Mouse (Mus musculus): Measurements from ENCODE around the gene Wdr63.

Gene Wdr63

GRCm38 (mm10) chr3:146051277-146052007, 56.5 kb downstream of the Wdr63 start:
- no peak for DNase-seq

DNA sequence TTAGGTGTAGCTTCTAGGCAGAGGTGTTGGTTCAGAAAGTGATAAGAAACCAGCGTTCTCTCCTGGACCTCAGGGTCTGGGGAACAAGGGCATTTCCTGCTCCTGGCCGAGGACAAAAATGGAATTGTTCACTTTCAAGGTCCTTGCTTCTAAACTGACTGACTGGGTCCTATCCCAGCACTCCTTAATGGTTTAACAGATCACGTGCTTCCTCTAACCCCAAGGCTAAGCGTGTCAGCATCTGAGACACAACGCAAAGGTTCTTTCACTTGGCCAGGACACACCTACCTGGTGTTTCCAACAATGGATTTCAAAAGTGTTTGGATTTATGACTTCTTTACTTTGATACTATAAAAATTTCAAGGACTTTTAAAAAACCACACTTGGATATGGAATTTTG, 58.0 kb downstream of the Wdr63 start:
- DNase-seq = no peak

GRCm38 (mm10) chr3:146047704-146048207, 60.2 kb downstream of the Wdr63 start:
- DNase-seq = peak; percentile 54 to 66

GRCm38 (mm10) chr3:146046076-146046475, 61.9 kb downstream of the Wdr63 start:
- DNase-seq = no peak

DNA sequence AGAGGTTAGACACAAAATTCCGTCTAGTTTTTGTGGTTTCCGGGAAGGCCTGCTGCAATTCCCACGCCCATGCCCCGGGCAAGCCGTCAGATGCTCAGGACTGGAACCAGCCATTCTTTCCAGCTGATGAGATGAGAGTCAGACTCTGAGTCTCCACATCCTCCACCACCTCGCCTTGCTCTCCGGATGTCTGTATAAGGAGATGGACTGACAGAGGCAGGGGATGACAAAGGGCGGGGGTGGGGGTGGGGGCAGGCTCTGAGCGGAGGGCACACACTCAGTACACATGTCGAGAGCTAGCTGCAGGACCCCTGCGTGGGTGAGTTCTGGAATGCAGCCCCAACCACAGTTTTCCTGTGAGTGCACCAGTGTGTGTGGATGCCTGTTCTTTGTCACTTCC, 63.0 kb downstream of the Wdr63 start:
- DNase-seq = no peak

GRCm38 (mm10) chr3:146041382-146041781, 66.5 kb downstream of the Wdr63 start:
- no peak for DNase-seq

DNA sequence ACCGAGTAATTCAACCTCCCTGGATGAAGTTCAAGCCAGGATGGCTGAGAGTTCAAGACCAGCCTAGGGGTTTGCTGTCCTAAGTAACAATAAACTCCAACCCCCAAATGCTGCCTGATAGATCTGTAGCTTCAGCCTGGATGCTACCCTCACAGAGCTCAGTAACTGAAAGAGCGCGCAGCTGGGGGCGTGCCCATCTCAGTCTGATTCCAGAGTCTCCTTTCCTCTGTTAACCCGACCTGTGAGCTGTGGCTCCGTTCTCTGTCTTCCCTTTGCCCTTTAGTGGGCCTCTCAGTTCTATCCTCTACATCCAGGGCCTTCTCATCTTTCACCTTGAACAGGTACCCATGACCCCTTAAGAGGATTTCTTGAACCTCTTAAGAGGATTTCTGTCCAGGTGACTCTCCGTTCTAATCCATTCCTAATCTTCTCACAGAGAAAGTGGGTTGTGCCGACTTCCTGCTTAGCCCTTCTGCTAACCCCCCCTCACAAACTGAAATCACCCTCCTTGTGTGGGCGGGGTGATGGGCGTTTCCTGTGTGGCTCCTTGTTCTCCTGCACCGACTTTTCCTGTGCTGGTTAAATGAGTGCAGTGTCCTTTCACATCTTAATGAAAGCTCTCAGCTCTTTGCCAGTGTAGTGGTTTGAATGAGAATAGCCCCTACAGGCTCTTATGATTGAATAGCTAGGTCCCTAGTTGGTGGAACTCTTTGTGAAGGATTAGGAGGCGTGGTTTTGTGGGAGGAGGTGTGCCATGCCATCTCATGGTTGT, 68.6 kb downstream of the Wdr63 start:
- no peak for DNase-seq

DNA sequence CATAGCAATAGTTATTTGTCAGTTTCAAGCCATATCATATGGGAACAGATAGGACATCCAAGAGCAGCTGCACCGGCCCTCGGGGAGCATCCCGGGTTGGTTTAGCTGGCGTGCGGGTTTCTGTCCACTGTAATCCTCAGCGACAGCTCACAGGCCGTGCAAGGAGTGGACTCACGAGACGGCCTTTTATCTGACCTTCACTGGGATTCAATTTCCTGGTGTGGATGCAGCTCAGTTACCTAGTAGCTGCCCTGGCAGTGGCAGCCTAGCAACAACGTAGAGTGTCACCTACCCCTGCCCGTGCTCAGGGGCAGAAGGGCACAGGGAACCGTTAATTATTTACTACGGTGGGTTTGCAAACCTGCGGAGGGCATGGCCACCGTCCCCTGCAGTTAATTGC, 70.0 kb downstream of the Wdr63 start:
- no peak for DNase-seq

DNA sequence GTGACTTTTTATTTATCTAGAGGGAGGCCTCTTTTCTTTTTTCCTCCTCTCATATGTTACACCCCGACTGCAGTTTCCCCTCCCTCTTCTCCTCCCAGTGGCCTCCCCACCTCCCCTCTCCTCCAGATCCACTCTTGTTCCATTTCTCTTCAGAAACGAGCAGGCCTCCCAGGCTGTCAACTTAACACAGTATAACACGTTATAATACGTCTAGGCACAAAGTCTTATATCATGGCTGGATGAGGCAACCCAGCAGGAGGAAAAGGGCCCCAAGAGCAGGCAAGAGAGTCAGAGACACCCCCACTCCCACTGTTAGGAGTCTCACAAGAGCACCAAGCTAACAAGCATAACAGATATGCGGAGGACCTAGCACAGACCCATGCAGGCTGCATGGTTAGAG, 75.0 kb downstream of the Wdr63 start:
- DNase-seq = no peak

DNA sequence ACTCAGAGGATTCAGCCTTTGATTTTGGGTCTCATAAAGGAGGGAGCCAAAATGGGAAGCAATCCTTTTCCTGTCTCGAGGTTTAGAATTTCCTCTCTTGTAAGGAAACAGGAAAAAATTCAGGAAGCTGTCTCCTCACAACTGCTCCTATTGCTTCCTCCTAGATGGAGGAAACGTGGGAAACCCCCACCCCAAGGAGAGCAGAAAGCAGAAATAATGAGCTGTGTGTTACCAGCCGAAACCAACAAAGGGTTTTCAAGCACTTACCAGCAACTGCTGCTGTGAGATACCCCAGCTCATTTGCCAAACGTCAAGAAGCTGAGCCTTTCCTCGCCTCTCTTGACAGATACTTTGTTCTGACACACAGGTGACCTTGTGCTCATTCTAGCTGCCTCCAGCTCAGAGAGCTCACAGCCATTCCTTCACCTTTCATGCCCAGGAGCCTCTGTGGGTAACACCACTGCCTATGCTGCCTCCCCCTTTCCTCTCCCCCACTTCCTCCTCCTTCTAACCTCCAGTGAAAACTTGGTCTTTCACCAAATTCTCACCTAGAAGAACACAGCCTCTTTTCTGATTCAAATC, 77.6 kb downstream of the Wdr63 start:
- no peak for DNase-seq

- no peak for DNase-seq
Measured at GRCm38 (mm10) chr3:146029234-146029633, 78.7 kb downstream of the Wdr63 start.

DNA sequence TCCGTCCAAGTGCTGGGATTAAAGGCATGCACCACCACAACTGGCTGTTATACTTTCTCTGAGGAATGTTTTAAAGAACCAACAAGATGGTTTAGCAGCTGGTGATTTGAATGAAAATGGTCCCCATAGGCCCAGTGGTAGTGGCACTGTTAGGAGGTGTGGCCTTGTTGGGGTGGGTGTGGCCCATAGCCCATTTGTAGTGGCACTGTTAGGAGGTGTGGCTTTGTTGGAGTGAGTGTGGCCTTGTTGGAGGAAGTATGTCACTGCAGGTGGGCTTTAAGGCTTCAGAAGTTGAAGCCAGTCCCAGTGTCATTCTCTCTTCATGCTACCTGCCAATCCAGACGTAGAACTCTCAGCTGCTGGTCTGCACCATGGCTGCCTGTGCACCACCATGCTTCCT, 79.5 kb downstream of the Wdr63 start:
- DNase-seq = no peak

GRCm38 (mm10) chr3:146027116-146027515, 80.8 kb downstream of the Wdr63 start:
- DNase-seq = peak; percentile 34 to 67

- no peak for DNase-seq
Measured at GRCm38 (mm10) chr3:146025499-146025898, 82.4 kb downstream of the Wdr63 start.

- DNase-seq = no peak
Measured at GRCm38 (mm10) chr3:146024746-146025145, 83.2 kb downstream of the Wdr63 start.

DNA sequence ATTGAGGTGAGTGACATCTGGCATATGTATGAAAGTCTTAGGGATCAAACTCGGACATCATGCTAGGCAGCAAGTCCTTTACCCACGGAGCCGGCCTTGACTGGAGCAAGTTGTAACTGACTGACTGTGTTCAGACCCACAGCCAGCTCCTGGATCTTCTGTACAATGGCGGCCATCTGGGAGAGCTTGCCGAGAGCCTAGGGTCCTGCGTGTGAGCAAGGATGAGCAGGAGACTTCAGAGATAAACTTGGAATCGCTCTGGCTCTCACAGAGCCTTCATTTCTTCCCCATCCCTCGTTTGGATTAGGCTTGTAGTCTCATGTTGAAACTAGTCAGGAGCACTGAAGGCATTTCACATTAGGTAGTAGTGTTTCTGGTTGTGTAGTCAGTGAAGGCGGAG, 85.7 kb downstream of the Wdr63 start:
- DNase-seq = no peak

- DNase-seq = no peak
Measured at GRCm38 (mm10) chr3:146017521-146017920, 90.4 kb downstream of the Wdr63 start.

- DNase-seq = no peak
Measured at GRCm38 (mm10) chr3:146016979-146017378, 91.0 kb downstream of the Wdr63 start.

DNA sequence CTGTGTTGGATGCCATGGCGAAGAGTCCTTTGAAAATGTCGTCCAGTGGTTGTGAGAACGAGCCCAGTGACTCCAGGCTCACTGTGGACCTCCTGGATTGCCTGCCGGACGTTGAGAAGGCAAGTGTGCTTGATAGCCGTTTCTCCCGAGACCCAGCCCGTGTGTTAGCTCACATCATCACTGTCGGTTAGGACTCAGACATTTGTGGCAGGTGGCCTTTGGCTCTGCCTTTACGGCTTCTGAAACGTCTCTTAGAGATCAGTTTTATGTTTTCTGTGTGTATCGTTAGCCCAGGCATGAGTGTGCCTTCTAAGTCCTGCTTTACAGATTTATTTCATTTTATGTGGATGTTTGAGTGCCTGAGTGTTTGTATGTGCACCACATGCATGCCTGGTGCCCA, 93.6 kb downstream of the Wdr63 start:
- DNase-seq = no peak

- DNase-seq = no peak
Measured at GRCm38 (mm10) chr3:146013490-146013889, 94.4 kb downstream of the Wdr63 start.

- DNase-seq = no peak
Measured at GRCm38 (mm10) chr3:146011544-146012218, 96.2 kb downstream of the Wdr63 start.

DNA sequence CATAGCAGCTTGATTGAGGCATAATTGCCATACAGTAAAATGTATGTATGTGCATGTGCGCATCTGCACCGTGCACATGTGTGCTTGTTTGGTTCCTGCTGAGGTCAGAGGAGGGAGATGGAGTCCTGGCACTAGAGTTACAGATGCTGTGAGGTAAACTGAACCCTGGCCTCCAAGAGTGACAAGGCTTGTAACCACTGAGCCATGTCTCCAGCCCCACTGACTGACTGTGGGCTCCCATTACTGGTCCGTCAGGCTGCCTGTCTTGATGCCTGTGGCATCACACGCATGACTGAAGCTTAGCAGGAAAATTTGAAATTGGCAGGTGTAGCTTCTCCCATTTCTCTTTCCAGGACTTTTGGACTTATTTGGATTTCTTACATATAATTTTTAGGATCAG, 97.2 kb downstream of the Wdr63 start:
- DNase-seq = no peak
